Mouse (Mus musculus) limb, embryonic 10.5 days (tissue): ENCODE measurements around the gene Stk39. TPM values are rescaled to one million over a fixed set of nuclear protein-coding genes. Genes with fewer than 3 reads are reported as not detected.

Experiments
- DNase-seq: peaks from one replicate; pipeline ENCODE4 v3.0.0-alpha.2; 2017; ENCODE audit warnings: low spot score
- H3K27ac ChIP-seq: fragments of 300-500 bp; sonication (generic); 2 replicates; pipeline ENCODE4 v1.5.1; 2016; ENCODE audit warnings: mild to moderate bottlenecking
- H3K27me3 ChIP-seq: fragments of 300-500 bp; sonication (generic); 2 replicates; pipeline ENCODE4 v1.6.1; 2016; ENCODE audit warnings: low read depth, mild to moderate bottlenecking; ENCODE audit not compliant: poor library complexity, severe bottlenecking
- H3K36me3 ChIP-seq: fragments of 300-500 bp; sonication (generic); 2 replicates; pipeline ENCODE4 v1.6.1; 2016; ENCODE audit warnings: mild to moderate bottlenecking, moderate library complexity
- H3K4me1 ChIP-seq: fragments of 300-500 bp; sonication (generic); 2 replicates; pipeline ENCODE4 v1.6.1; 2016
- H3K4me3 ChIP-seq: fragments of 300-500 bp; sonication (generic); 2 replicates; pipeline ENCODE4 v1.5.1; 2016; ENCODE audit warnings: mild to moderate bottlenecking, moderate library complexity
- H3K9me3 ChIP-seq: fragments of 300-500 bp; sonication (generic); replicated peaks from 2 replicates; pipeline ENCODE4 v1.6.1; 2016; ENCODE audit warnings: mild to moderate bottlenecking
- WGBS: fragments of 180-500 bp; shearing (Covaris S2); methylation state at CpG from one replicate; pipeline ENCODE4 v1.1.7; 2016; 5-methylcytosine and 5-hydroxymethylcytosine counted together
- polyA plus RNA-seq: library from polyadenylated mRNA; unstranded; fragments of >200 nt; fragmentation: Nextera tagmentation; extraction: Ambion mirVana; gene quantifications from 2 replicates; pipeline ENCODE4 v1.2.1, GENCODE M21; 2016

The Stk39 gene
- polyA plus RNA-seq, 1 experiment from 2014 or later: 22.1 TPM

DNA sequence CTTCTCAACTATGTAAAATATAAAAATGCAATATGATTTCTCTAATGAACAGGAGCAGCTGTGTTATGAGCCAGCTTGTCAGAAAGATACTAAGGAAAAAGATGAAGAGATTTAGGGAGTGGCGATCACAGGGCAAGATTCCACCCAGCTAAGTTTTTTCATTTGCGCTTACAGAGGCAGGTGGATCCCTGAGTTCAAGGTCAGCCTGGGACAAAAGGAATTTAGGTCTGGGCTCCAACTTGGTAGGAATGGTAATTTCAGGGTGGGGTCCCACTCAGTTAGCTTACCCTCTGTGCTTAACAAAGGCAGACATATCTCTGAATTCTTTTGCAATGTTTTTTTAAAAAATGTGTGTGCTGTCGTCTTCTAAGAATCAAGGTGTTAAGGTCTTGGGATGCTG, 173.7 kb downstream of the Stk39 start:
- 93% methylated on average over 3 of the region's 3 CpGs for WGBS
- peaks cover 6% of the 10 kb centered on the region for H3K4me1 ChIP-seq
- H3K9me3 ChIP-seq: no peaks in the 10 kb centered on the region
- H3K27ac ChIP-seq: no peak overlapping the region
- DNase-seq: no peak
- peaks cover 25% of the 10 kb centered on the region for H3K36me3 ChIP-seq
- no peak overlapping the region for H3K4me3 ChIP-seq
- no peaks in the 10 kb centered on the region for H3K27me3 ChIP-seq

GRCm38 (mm10) chr2:68297955-68298354, 174.1 kb downstream of the Stk39 start:
- H3K27ac ChIP-seq: no peak overlapping the region
- H3K36me3 ChIP-seq: peaks cover 24% of the 10 kb centered on the region
- DNase-seq: no peak
- H3K4me1 ChIP-seq: peaks cover 10% of the 10 kb centered on the region
- WGBS: 96% methylated on average over 2 of the region's 2 CpGs
- no peaks in the 10 kb centered on the region for H3K9me3 ChIP-seq
- no peaks in the 10 kb centered on the region for H3K27me3 ChIP-seq
- H3K4me3 ChIP-seq: no peak overlapping the region

GRCm38 (mm10) chr2:68296743-68297142, 175.3 kb downstream of the Stk39 start:
- H3K4me3 ChIP-seq: no peak overlapping the region
- DNase-seq: no peak
- peaks cover 18% of the 10 kb centered on the region for H3K4me1 ChIP-seq
- H3K9me3 ChIP-seq: no peaks in the 10 kb centered on the region
- 85% methylated on average over 2 of the region's 2 CpGs for WGBS
- H3K27me3 ChIP-seq: no peaks in the 10 kb centered on the region
- H3K27ac ChIP-seq: no peak overlapping the region
- peaks cover 19% of the 10 kb centered on the region for H3K36me3 ChIP-seq

- no peaks in the 10 kb centered on the region for H3K9me3 ChIP-seq
- peaks cover 5% of the 10 kb centered on the region; the same call in 1 of the 2 replicates for H3K36me3 ChIP-seq
- no peak for DNase-seq
- H3K27me3 ChIP-seq: no peaks in the 10 kb centered on the region
- peak overlapping the region; percentile 53; the same call in 1 of the 2 replicates for H3K27ac ChIP-seq
- 34% methylated on average over 16 of the region's 16 CpGs for WGBS
- no peak overlapping the region for H3K4me3 ChIP-seq
- H3K4me1 ChIP-seq: peaks cover 21% of the 10 kb centered on the region
Measured at GRCm38 (mm10) chr2:68292539-68293320, 179.3 kb downstream of the Stk39 start.

- DNase-seq: no peak
- Histone ChIP-seq H3K27ac (no peak overlapping the region), H3K36me3 (peaks cover 2% of the 10 kb centered on the region), H3K4me3 (no peak overlapping the region), H3K4me1 (peaks cover 21% of the 10 kb centered on the region), H3K9me3 (no peaks in the 10 kb centered on the region), H3K27me3 (no peaks in the 10 kb centered on the region)
- WGBS: 61% methylated on average over 5 of the region's 5 CpGs
Measured at GRCm38 (mm10) chr2:68291895-68292294, 180.2 kb downstream of the Stk39 start.

GRCm38 (mm10) chr2:68289961-68290360, 182.1 kb downstream of the Stk39 start:
- DNase-seq: no peak
- Histone ChIP-seq H3K4me1 (peaks cover 21% of the 10 kb centered on the region), H3K27ac (no peak overlapping the region), H3K27me3 (no peaks in the 10 kb centered on the region), H3K4me3 (no peak overlapping the region), H3K9me3 (no peaks in the 10 kb centered on the region), H3K36me3 (peaks cover 2% of the 10 kb centered on the region; the same call in 1 of the 2 replicates)
- WGBS: 49% methylated on average over 4 of the region's 4 CpGs

- no peaks in the 10 kb centered on the region for H3K27me3 ChIP-seq
- peaks cover 21% of the 10 kb centered on the region for H3K4me1 ChIP-seq
- no peaks in the 10 kb centered on the region for H3K9me3 ChIP-seq
- H3K36me3 ChIP-seq: peaks cover 10% of the 10 kb centered on the region; the same call in 1 of the 2 replicates
- no peak overlapping the region for H3K4me3 ChIP-seq
- no peak overlapping the region for H3K27ac ChIP-seq
- no peak for DNase-seq
- 80% methylated on average over 10 of the region's 10 CpGs for WGBS
Measured at GRCm38 (mm10) chr2:68289177-68289576, 182.9 kb downstream of the Stk39 start.

DNA sequence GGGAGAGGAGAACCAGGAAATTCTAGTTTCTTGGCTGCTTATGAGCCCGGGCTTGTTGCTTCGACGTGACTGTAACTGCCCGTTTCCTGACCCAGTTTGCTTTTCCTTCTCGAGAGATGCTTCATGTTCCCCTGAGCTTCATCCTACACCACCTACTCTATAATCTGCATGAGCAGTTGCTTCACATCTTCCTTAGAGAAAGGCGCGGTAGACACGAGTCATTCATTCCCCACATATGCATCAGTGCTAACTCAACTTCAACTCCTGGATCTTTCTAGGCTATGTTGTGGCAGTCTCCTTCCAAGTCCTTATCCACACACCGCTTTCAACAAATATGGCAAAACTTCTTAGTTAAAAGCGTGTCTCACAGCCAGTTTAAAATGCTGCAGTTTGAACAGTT, 184.0 kb downstream of the Stk39 start:
- no peak overlapping the region for H3K27ac ChIP-seq
- no peak overlapping the region for H3K4me3 ChIP-seq
- H3K27me3 ChIP-seq: no peaks in the 10 kb centered on the region
- H3K36me3 ChIP-seq: peaks cover 15% of the 10 kb centered on the region; the same call in 1 of the 2 replicates
- DNase-seq: no peak
- WGBS: 96% methylated on average over 10 of the region's 10 CpGs
- H3K4me1 ChIP-seq: peaks cover 17% of the 10 kb centered on the region
- no peaks in the 10 kb centered on the region for H3K9me3 ChIP-seq

DNA sequence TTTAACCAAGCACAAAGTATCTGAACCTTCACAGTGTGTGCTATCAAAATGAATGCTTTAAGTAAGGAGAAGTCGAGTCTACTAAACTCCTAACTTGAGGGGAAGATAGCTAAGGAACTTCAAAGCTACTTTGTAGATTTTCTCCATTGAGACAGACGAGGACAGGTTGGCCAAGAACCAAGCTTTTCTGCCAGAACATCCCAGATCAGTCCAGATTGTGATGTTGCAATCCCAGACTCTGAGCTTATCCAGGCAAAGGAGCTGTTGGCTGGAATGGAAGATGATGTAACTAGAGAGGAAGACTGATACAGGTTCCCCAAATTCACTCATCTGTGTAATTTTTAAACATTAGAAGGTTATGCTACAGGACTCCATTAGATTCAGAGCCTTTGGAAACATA, 187.7 kb downstream of the Stk39 start:
- peaks cover 30% of the 10 kb centered on the region for H3K36me3 ChIP-seq
- H3K4me1 ChIP-seq: no peaks in the 10 kb centered on the region
- H3K9me3 ChIP-seq: no peaks in the 10 kb centered on the region
- H3K27me3 ChIP-seq: no peaks in the 10 kb centered on the region
- H3K4me3 ChIP-seq: no peak overlapping the region
- 91% methylated on average over 2 of the region's 2 CpGs for WGBS
- no peak overlapping the region for H3K27ac ChIP-seq
- DNase-seq: no peak

DNA sequence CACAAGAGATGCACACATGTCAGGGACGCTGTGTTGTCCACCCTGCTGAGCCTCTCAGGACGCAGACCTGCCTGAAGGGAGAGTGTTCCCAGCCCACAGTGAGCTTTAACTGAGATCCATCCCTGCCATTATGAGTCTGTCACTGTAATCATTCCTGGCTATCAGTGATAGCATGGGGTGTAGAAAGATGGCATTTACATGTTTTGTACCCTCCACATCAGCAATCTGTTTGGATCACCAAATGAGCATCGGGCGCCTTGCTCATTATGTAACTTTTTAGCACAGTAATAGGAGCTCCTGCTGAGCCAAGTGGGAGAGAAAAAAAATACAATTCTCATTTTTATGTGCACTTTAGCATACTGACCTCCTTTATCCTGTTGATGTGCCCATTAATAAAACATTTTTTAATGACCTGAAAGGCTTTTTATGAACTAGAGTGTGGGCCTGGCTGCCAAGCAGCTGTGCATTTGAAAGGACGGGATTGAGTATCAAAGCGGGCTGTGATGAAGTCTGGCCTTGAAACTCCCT, 189.0 kb downstream of the Stk39 start:
- Histone ChIP-seq H3K4me1 (no peaks in the 10 kb centered on the region), H3K36me3 (peaks cover 33% of the 10 kb centered on the region)

DNA sequence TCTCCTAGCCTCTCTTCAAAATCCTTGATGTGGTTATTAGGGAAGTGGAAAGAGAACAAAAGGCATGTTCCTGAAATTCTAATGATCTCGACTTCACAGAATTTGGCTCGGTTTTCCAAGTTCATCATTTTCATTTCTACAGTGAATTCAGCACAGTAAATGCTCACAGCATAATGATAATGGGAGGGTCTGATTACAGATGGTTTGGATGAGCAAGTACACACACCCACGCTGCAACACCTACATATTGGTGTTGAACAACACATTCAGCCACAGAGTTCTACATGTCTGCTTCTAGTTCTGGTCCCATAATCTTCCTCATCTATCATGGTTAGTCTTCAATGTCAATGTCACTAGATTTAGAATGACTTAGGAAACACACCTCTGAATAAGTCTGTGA, 190.5 kb downstream of the Stk39 start:
- WGBS: 93% methylated on average over 3 of the region's 3 CpGs
- peaks cover 31% of the 10 kb centered on the region for H3K36me3 ChIP-seq
- no peaks in the 10 kb centered on the region for H3K9me3 ChIP-seq
- DNase-seq: no peak
- H3K4me3 ChIP-seq: no peak overlapping the region
- H3K4me1 ChIP-seq: no peaks in the 10 kb centered on the region
- no peak overlapping the region for H3K27ac ChIP-seq
- no peaks in the 10 kb centered on the region for H3K27me3 ChIP-seq

More for the DNA sequence above, 189.0 kb downstream of the Stk39 start:
- no peak for DNase-seq
- 95% methylated on average over 6 of the region's 6 CpGs for whole genome bisulfite sequencing
- H3K27me3 ChIP-seq: no peaks in the 10 kb centered on the region
- H3K27ac ChIP-seq: no peak overlapping the region
- H3K9me3 ChIP-seq: no peaks in the 10 kb centered on the region
- no peak overlapping the region for H3K4me3 ChIP-seq

DNA sequence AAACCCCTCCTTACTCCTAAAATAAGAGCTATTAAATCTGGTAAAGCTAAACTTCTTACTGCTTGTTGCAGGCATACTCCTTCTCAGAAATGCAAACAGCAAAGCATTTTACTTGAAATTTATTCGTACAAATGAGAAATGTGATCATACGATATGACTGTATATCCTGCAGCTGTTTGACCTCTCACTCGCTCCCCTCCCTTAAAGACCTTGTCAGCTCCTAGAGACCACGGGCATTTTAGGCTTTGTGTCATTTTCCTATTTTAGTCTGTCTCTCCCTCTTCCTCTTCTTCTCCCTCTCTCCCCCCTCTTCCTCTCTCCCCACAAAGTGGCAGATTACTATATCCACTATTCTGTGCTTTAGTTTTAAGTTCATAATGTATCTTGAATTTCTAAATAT, 200.8 kb downstream of the Stk39 start:
- Histone ChIP-seq H3K27ac (no peak overlapping the region), H3K4me1 (no peaks in the 10 kb centered on the region), H3K9me3 (no peaks in the 10 kb centered on the region), H3K4me3 (no peak overlapping the region), H3K36me3 (peaks cover 26% of the 10 kb centered on the region), H3K27me3 (no peaks in the 10 kb centered on the region)
- DNase-seq: no peak
- 84% methylated on average over 4 of the region's 4 CpGs for WGBS

GRCm38 (mm10) chr2:68270836-68271235, 201.2 kb downstream of the Stk39 start:
- Histone ChIP-seq H3K27ac (no peak overlapping the region), H3K4me1 (no peaks in the 10 kb centered on the region), H3K4me3 (no peak overlapping the region), H3K27me3 (no peaks in the 10 kb centered on the region), H3K9me3 (no peaks in the 10 kb centered on the region), H3K36me3 (peaks cover 26% of the 10 kb centered on the region)
- WGBS: 90% methylated on average over 6 of the region's 6 CpGs
- no peak for DNase-seq
